Mouse (Mus musculus): Measurements from ENCODE around the gene Nmnat1. TPM values are rescaled to one million over a fixed set of nuclear protein-coding genes. Genes with fewer than 3 reads are reported as not detected.
"Not testable (repeated sequence)": the region's sequence is repeated elsewhere in the genome, so short reads cannot be mapped to it uniquely, and the experiment has no call there.

Gene Nmnat1
- polyA plus RNA-seq, 1 experiment from 2014 or later: 14.3 TPM

- no peak for DNase-seq (ENCODE audit: low spot score)
Observed at GRCm38 (mm10) chr4:149458526-149458925, 26.5 kb downstream of the Nmnat1 start.

GRCm38 (mm10) chr4:149457831-149458430 is 27.1 kb downstream of the Nmnat1 start:
- Histone ChIP-seq H3K27me3 (replicated peaks; ENCODE audit: control insufficient read depth, insufficient read depth, low read length) (no peaks in the 10 kb centered on the region), H3K4me3 (ENCODE audit: low read depth, low read length) (no peak overlapping the region), H3K4me2 (no peak overlapping the region), H3K4me1 (replicated peaks; ENCODE audit: control insufficient read depth, insufficient read depth, low read length) (no peaks in the 10 kb centered on the region), H3K9me3 (ENCODE audit: control insufficient read depth, low read length) (no peaks in the 10 kb centered on the region), H3K36me3 (ENCODE audit: control insufficient read depth, insufficient read depth, low read length) (no peaks in the 10 kb centered on the region), H3K9ac (ENCODE audit: low read depth, low read length) (no peak overlapping the region), H3K27ac (ENCODE audit: low read depth, low read length) (no peak overlapping the region)
- ATAC-seq (replicated peaks; ENCODE audit: low FRiP score) (no peak), DNase-seq (ENCODE audit: low spot score) (no peak)
- WGBS: 68% methylated on average over 6 of the region's 6 CpGs

More at GRCm38 (mm10) chr4:149458526-149458925, 26.5 kb downstream of the Nmnat1 start:
- 66% methylated on average over 5 of the region's 5 CpGs for WGBS
- H3K36me3 ChIP-seq (ENCODE audit: control insufficient read depth, insufficient read depth, low read length): no peaks in the 10 kb centered on the region
- H3K4me2 ChIP-seq: no peak overlapping the region
- ATAC-seq (replicated peaks; ENCODE audit: low FRiP score): no peak
- no peak overlapping the region for H3K4me3 ChIP-seq (ENCODE audit: low read depth, low read length)
- H3K27ac ChIP-seq (ENCODE audit: low read depth, low read length): no peak overlapping the region
- H3K9me3 ChIP-seq (ENCODE audit: control insufficient read depth, low read length): no peaks in the 10 kb centered on the region
- no peak overlapping the region for H3K9ac ChIP-seq (ENCODE audit: low read depth, low read length)
- H3K27me3 ChIP-seq (replicated peaks; ENCODE audit: control insufficient read depth, insufficient read depth, low read length): no peaks in the 10 kb centered on the region
- H3K4me1 ChIP-seq (replicated peaks; ENCODE audit: control insufficient read depth, insufficient read depth, low read length): no peaks in the 10 kb centered on the region

GRCm38 (mm10) chr4:149457163-149457562 is 27.8 kb downstream of the Nmnat1 start:
- H3K4me1 ChIP-seq (replicated peaks; ENCODE audit: control insufficient read depth, insufficient read depth, low read length); H3K27me3 ChIP-seq (replicated peaks; ENCODE audit: control insufficient read depth, insufficient read depth, low read length); H3K36me3 ChIP-seq (ENCODE audit: control insufficient read depth, insufficient read depth, low read length); H3K4me2 ChIP-seq; H3K9me3 ChIP-seq (ENCODE audit: control insufficient read depth, low read length); H3K27ac ChIP-seq (ENCODE audit: low read depth, low read length); ATAC-seq (replicated peaks; ENCODE audit: low FRiP score); DNase-seq (ENCODE audit: low spot score); H3K9ac ChIP-seq (ENCODE audit: low read depth, low read length); H3K4me3 ChIP-seq (ENCODE audit: low read depth, low read length): not testable (repeated sequence)
- 79% methylated on average over 25 of the region's 27 CpGs for WGBS

GRCm38 (mm10) chr4:149454879-149455278 is 30.1 kb downstream of the Nmnat1 start, which contains the start of gene Rbp7:
Gene Rbp7 (minus strand): TSS chr4:149454978.
- Histone ChIP-seq H3K9ac (ENCODE audit: low read depth, low read length) (no peak within 1 kb of the TSS), H3K36me3 (ENCODE audit: control insufficient read depth, insufficient read depth, low read length) (no peaks in the 10 kb centered on the region), H3K27ac (ENCODE audit: low read depth, low read length) (no peak within 1 kb of the TSS), H3K4me3 (ENCODE audit: low read depth, low read length) (no peak within 1 kb of the TSS), H3K9me3 (ENCODE audit: control insufficient read depth, low read length) (no peaks in the 10 kb centered on the region), H3K4me2 (no peak within 1 kb of the TSS), H3K4me1 (replicated peaks; ENCODE audit: control insufficient read depth, insufficient read depth, low read length) (no peaks in the 10 kb centered on the region), H3K27me3 (replicated peaks; ENCODE audit: control insufficient read depth, insufficient read depth, low read length) (no peaks in the 10 kb centered on the region)
- ATAC-seq (replicated peaks; ENCODE audit: low FRiP score) (no peak; the same call in 1 of the 2 replicates), DNase-seq (ENCODE audit: low spot score) (no peak)
- 58% methylated on average over 8 of the region's 8 CpGs for WGBS

- no peak overlapping the region for H3K4me3 ChIP-seq (ENCODE audit: low read depth, low read length)
- DNase-seq (ENCODE audit: low spot score): no peak
- no peaks in the 10 kb centered on the region for H3K36me3 ChIP-seq (ENCODE audit: control insufficient read depth, insufficient read depth, low read length)
- H3K27me3 ChIP-seq (replicated peaks; ENCODE audit: control insufficient read depth, insufficient read depth, low read length): no peaks in the 10 kb centered on the region
- no peak overlapping the region for H3K4me2 ChIP-seq
- no peaks in the 10 kb centered on the region for H3K4me1 ChIP-seq (replicated peaks; ENCODE audit: control insufficient read depth, insufficient read depth, low read length)
- no peak overlapping the region for H3K27ac ChIP-seq (ENCODE audit: low read depth, low read length)
- whole genome bisulfite sequencing: 79% methylated on average over 17 of the region's 17 CpGs
- H3K9me3 ChIP-seq (ENCODE audit: control insufficient read depth, low read length): no peaks in the 10 kb centered on the region
- ATAC-seq (replicated peaks; ENCODE audit: low FRiP score): no peak
- no peak overlapping the region for H3K9ac ChIP-seq (ENCODE audit: low read depth, low read length)
Observed at GRCm38 (mm10) chr4:149454263-149454662, 30.7 kb downstream of the Nmnat1 start.

- no peaks in the 10 kb centered on the region for H3K27me3 ChIP-seq (replicated peaks; ENCODE audit: control insufficient read depth, insufficient read depth, low read length)
- no peak overlapping the region for H3K9ac ChIP-seq (ENCODE audit: low read depth, low read length)
- H3K4me2 ChIP-seq: no peak overlapping the region
- no peaks in the 10 kb centered on the region for H3K9me3 ChIP-seq (ENCODE audit: control insufficient read depth, low read length)
- ATAC-seq (replicated peaks; ENCODE audit: low FRiP score) (no peak), DNase-seq (ENCODE audit: low spot score) (no peak)
- WGBS: 75% methylated on average over 4 of the region's 4 CpGs
- no peak overlapping the region for H3K27ac ChIP-seq (ENCODE audit: low read depth, low read length)
- no peaks in the 10 kb centered on the region for H3K4me1 ChIP-seq (replicated peaks; ENCODE audit: control insufficient read depth, insufficient read depth, low read length)
- H3K36me3 ChIP-seq (ENCODE audit: control insufficient read depth, insufficient read depth, low read length): no peaks in the 10 kb centered on the region
- H3K4me3 ChIP-seq (ENCODE audit: low read depth, low read length): no peak overlapping the region
Observed at GRCm38 (mm10) chr4:149453656-149454055, 31.3 kb downstream of the Nmnat1 start.

GRCm38 (mm10) chr4:149450636-149451035 is 34.4 kb downstream of the Nmnat1 start:
- H3K27me3 ChIP-seq (replicated peaks; ENCODE audit: control insufficient read depth, insufficient read depth, low read length): no peaks in the 10 kb centered on the region
- no peaks in the 10 kb centered on the region for H3K36me3 ChIP-seq (ENCODE audit: control insufficient read depth, insufficient read depth, low read length)
- H3K9ac ChIP-seq (ENCODE audit: low read depth, low read length): no peak overlapping the region
- H3K4me1 ChIP-seq (replicated peaks; ENCODE audit: control insufficient read depth, insufficient read depth, low read length): peaks cover 4% of the 10 kb centered on the region; the same call in 1 of the 2 replicates
- H3K27ac ChIP-seq (ENCODE audit: low read depth, low read length): no peak overlapping the region
- H3K9me3 ChIP-seq (ENCODE audit: control insufficient read depth, low read length): no peaks in the 10 kb centered on the region
- ATAC-seq (replicated peaks; ENCODE audit: low FRiP score) (no peak), DNase-seq (ENCODE audit: low spot score) (no peak)
- no peak overlapping the region for H3K4me2 ChIP-seq
- WGBS: 74% methylated on average over 3 of the region's 3 CpGs
- H3K4me3 ChIP-seq (ENCODE audit: low read depth, low read length): no peak overlapping the region

GRCm38 (mm10) chr4:149446309-149446708 is 38.7 kb downstream of the Nmnat1 start:
- Histone ChIP-seq H3K36me3 (ENCODE audit: control insufficient read depth, insufficient read depth, low read length) (no peaks in the 10 kb centered on the region), H3K4me3 (ENCODE audit: low read depth, low read length) (no peak overlapping the region), H3K27ac (ENCODE audit: low read depth, low read length) (no peak overlapping the region), H3K9me3 (ENCODE audit: control insufficient read depth, low read length) (no peaks in the 10 kb centered on the region), H3K27me3 (replicated peaks; ENCODE audit: control insufficient read depth, insufficient read depth, low read length) (no peaks in the 10 kb centered on the region), H3K9ac (ENCODE audit: low read depth, low read length) (no peak overlapping the region; the same call in 1 of the 2 replicates), H3K4me1 (replicated peaks; ENCODE audit: control insufficient read depth, insufficient read depth, low read length) (peaks cover 6% of the 10 kb centered on the region; the same call in 1 of the 2 replicates), H3K4me2 (peak overlapping the region; percentile 88)
- DNase-seq (ENCODE audit: low spot score): no peak
- WGBS: 58% methylated on average over 1 of the region's 1 CpGs
- ATAC-seq (replicated peaks; ENCODE audit: low FRiP score): no peak

GRCm38 (mm10) chr4:149445868-149446267 is 39.1 kb downstream of the Nmnat1 start:
- peak; percentile 69 for DNase-seq (ENCODE audit: low spot score)
- H3K27me3 ChIP-seq (replicated peaks; ENCODE audit: control insufficient read depth, insufficient read depth, low read length): no peaks in the 10 kb centered on the region
- peak overlapping the region; percentile 69 for H3K9ac ChIP-seq (ENCODE audit: low read depth, low read length)
- peak overlapping the region; percentile 76 for H3K27ac ChIP-seq (ENCODE audit: low read depth, low read length)
- peak overlapping the region; percentile 88 for H3K4me2 ChIP-seq
- H3K4me1 ChIP-seq (replicated peaks; ENCODE audit: control insufficient read depth, insufficient read depth, low read length): peaks cover 6% of the 10 kb centered on the region; the same call in 1 of the 2 replicates
- ATAC-seq (replicated peaks; ENCODE audit: low FRiP score): peak; percentile 45
- H3K4me3 ChIP-seq (ENCODE audit: low read depth, low read length): peak overlapping the region; percentile 40
- no peaks in the 10 kb centered on the region for H3K36me3 ChIP-seq (ENCODE audit: control insufficient read depth, insufficient read depth, low read length)
- H3K9me3 ChIP-seq (ENCODE audit: control insufficient read depth, low read length): no peaks in the 10 kb centered on the region
- WGBS: 4% methylated on average over 11 of the region's 11 CpGs
